Mouse (Mus musculus) thymus, adult 2 months (tissue): ENCODE results near the gene Shc3. TPM values are rescaled to one million over a fixed set of nuclear protein-coding genes. Genes with fewer than 3 reads are reported as not detected.

Experiments
- DNase-seq: peaks from one replicate; pipeline ENCODE4 v3.0.0; 2021
- H3K27ac ChIP-seq: fragments of 200-500 bp; 2 replicates; pipeline ENCODE4 v1.5.1; 2012; ENCODE audit warnings: low read length, control low read depth; ENCODE audit not compliant: control insufficient read depth, insufficient read depth
- H3K27me3 ChIP-seq: fragments of 200-500 bp; 2 replicates; pipeline ENCODE4 v1.6.1; 2012; ENCODE audit warnings: mild to moderate bottlenecking, low read length, moderate library complexity, mixed read lengths; ENCODE audit not compliant: control insufficient read depth, insufficient read depth
- H3K36me3 ChIP-seq: fragments of 200-500 bp; 2 replicates; pipeline ENCODE4 v1.6.1; 2012; ENCODE audit warnings: mild to moderate bottlenecking, low read length, moderate library complexity; ENCODE audit not compliant: control insufficient read depth, insufficient read depth
- H3K4me1 ChIP-seq: fragments of 200-500 bp; replicated peaks from 2 replicates; pipeline ENCODE4 v1.6.1; 2012; ENCODE audit warnings: low read length; ENCODE audit not compliant: control insufficient read depth, insufficient read depth
- H3K4me3 ChIP-seq: fragments of 200-500 bp; 2 replicates; pipeline ENCODE4 v1.5.1; 2012; ENCODE audit warnings: mild to moderate bottlenecking, low read length, control low read depth, moderate library complexity; ENCODE audit not compliant: control insufficient read depth, insufficient read depth
- CTCF ChIP-seq: fragments of 200-500 bp; IDR thresholded peaks from 2 replicates; pipeline ENCODE4 v1.5.1; 2012; ENCODE audit warnings: mild to moderate bottlenecking, control low read depth, low read length, moderate library complexity, borderline replicate concordance; ENCODE audit not compliant: control insufficient read depth, poor library complexity, insufficient read depth; ENCODE audit errors: extremely low read depth
- POLR2A ChIP-seq: fragments of 200-500 bp; IDR thresholded peaks from 2 replicates; pipeline ENCODE4 v1.6.1; 2012; ENCODE audit warnings: mild to moderate bottlenecking, low read length, control low read depth, moderate library complexity; ENCODE audit not compliant: control insufficient read depth, poor library complexity, insufficient read depth; ENCODE audit errors: extremely low read depth
- WGBS: fragments of 180-500 bp; shearing (Covaris S2); methylation state at CpG from one replicate; pipeline ENCODE4 v1.1.7; 2018; 5-methylcytosine and 5-hydroxymethylcytosine counted together
- polyA plus RNA-seq: library from polyadenylated mRNA; depleted of rRNA; stranded (reverse); fragments of >200 nt; gene quantifications from 2 replicates; pipeline ENCODE4 v1.2.3, GENCODE M21; 2012

Gene Shc3
- polyA plus RNA-seq, 1 experiment = 0.69 TPM

DNA sequence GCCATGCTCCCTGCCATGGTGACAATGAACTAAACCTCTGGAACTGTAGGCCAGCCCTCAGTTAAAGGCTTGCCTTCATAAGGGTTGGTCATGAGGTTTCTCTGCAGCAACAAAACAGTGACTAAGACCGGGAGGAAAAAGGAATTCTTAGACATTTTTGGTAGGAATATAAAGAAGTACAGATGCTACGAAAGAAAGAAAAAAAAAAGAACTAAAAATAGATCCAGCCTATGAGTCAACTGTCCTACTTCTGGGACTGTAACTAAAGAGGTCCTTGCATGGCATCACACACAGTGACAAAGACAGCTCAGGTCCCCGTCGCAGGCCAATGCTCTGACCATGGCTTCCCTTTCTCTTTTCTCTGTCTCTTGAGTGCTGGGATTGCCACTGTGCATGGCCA lies 164.7 kb downstream of the Shc3 start:
- Histone ChIP-seq H3K27me3 (no peaks in the 10 kb centered on the region; the same call in 1 of the 2 replicates), H3K36me3 (no peaks in the 10 kb centered on the region), H3K4me3 (no peak overlapping the region), H3K4me1 (peaks cover 20% of the 10 kb centered on the region), H3K27ac (no peak overlapping the region)
- no peak for TF ChIP-seq POLR2A
- no peak for TF ChIP-seq CTCF
- DNase-seq = no peak
- 74% methylated on average over 4 of the region's 4 CpGs for WGBS

DNA sequence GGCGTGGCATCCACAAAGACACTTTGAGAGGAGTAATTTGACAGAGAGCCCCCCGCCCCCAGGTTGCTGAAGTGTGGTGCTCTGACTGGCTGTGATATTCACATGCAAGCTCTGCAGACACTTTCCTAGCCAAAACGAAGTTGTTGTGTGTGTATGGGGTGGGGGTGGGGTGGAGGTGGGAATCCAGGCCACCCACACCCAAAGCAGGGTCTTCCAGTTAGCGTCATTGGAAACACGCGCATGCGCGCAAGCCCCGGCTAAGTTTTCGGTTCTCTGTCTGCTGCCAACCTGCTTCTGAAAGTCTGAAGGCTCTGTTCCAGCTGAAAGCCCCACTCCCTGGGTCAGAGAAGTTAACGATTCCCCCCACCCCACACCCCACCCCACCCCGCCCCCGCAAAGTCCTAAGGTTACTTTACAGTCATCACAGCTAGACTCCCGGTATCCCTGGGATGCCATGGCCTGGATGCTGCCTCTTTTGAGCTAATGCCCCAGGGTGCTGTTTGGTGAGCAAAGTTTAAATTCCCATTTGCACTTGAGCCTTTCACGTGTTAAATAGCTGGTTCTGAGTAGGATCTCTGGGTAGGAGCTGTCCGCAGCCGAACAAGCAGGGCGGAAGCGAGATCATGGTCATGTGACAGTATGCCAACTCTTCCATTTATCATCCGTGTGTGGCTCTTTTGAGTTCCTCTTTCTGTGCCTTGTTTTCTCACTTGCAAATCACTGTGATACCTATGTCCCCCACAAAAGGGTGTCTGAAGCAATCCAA lies 168.3 kb downstream of the Shc3 start:
- H3K36me3 ChIP-seq = no peaks in the 10 kb centered on the region
- H3K4me1 ChIP-seq = peaks cover 13% of the 10 kb centered on the region
- DNase-seq = peak; percentile 43
- peak overlapping the region; percentile 14; the same call in 1 of the 2 replicates for H3K27ac ChIP-seq
- 4% methylated on average over 20 of the region's 20 CpGs for WGBS
- H3K27me3 ChIP-seq = no peaks in the 10 kb centered on the region
- TF ChIP-seq CTCF = no peak
- no peak for TF ChIP-seq POLR2A
- H3K4me3 ChIP-seq = peak overlapping the region; percentile 48

DNA sequence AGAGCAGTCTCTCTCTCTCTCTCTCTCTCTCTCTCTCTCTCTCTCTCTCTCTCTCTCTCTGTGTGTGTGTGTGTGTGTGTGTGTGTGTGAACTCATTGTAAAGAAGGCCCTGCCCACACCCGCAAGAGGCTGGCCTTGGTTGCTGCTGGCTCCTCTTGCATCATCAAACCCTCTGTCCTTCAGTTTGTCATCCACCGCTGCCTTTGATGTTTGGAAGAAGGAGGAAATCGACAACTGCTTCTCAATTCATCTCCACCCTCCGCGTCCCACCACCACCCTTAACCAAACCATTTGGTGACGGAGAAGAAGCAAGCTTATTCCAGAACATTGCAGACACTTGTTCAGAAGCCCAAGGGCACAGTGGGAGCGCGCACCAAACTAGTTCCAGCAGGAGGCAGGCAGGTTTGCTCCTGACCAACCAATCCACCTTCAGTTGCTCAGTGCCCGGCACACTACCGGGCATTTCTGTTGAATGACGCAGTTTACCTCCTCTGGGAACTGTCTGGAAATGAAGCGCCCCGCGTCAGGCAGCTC lies 169.0 kb downstream of the Shc3 start:
- Histone ChIP-seq H3K4me3 (peak overlapping the region; percentile 48), H3K4me1 (peaks cover 13% of the 10 kb centered on the region), H3K27ac (no peak overlapping the region), H3K36me3 (no peaks in the 10 kb centered on the region), H3K27me3 (no peaks in the 10 kb centered on the region)
- 11% methylated on average over 14 of the region's 14 CpGs for WGBS
- TF ChIP-seq CTCF (no peak), POLR2A (no peak)
- peak; percentile 13 for DNase-seq

DNA sequence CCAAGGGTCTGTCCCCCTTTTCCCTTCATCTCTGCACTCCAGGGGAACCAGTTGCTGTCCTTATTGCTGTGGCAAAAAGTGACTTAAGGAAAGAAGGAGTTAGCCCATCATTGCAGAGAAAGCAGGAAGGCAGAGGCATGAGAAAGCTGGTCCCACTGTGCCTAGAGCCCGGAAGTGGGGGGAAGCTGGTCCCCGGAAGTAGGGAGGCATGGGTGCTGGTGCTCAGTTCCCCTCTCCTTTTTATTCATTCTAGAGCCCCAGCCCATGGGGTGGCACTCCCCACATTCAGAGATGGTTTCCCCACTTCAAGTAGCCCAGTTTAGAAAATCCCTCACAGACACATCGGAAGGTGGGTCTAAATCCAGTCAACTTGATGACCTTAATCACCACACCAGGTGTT lies 169.7 kb downstream of the Shc3 start:
- DNase-seq = no peak
- peaks cover 13% of the 10 kb centered on the region for H3K4me1 ChIP-seq
- no peak overlapping the region for H3K27ac ChIP-seq
- no peak for TF ChIP-seq POLR2A
- 85% methylated on average over 3 of the region's 3 CpGs for WGBS
- no peaks in the 10 kb centered on the region for H3K27me3 ChIP-seq
- H3K4me3 ChIP-seq = no peak overlapping the region
- H3K36me3 ChIP-seq = no peaks in the 10 kb centered on the region

DNA sequence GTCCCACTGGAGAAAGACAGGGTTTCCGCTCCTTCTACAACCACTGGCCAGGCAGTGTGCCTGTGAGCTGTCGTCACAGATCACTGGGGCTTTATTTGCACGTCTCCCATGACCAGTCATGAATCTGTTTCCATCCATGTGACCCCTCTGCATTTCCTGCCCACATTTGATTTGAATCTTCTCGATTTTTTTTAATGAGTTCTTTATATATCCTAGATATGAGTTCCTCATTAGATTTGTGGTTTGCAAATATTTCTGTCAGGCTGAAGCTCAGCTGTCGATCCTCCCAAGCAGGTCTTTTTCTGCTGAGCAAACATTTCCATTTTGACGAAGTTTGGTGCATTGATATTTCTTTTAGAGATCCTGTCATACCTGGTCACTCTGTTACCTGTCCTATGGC lies 171.4 kb downstream of the Shc3 start:
- TF ChIP-seq CTCF (no peak), POLR2A (no peak)
- Histone ChIP-seq H3K4me3 (no peak overlapping the region), H3K27ac (no peak overlapping the region), H3K36me3 (no peaks in the 10 kb centered on the region), H3K27me3 (no peaks in the 10 kb centered on the region), H3K4me1 (peaks cover 13% of the 10 kb centered on the region)
- DNase-seq = no peak
- 48% methylated on average over 6 of the region's 6 CpGs for WGBS

DNA sequence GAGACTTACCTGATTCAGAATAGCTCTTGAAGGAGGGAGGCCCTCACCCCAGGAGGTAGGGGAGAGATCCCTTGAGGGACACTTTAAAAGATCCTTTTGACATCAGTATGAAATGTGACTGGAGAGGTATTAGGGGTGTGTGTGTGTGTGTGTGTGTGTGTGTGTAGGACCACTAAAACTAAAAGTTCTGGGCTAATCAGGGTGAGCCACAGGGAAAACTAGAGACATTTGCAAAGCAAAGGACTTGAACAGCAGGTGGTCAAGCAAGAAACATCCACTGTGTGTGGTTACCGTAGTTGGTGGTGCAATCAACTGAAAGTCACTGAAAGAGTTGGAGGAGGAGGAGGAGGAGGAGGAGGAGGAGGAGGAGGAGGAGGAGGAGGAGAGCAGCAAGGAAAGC lies 177.0 kb downstream of the Shc3 start:
- 83% methylated on average over 1 of the region's 1 CpGs for WGBS

More for the DNA sequence above, 177.0 kb downstream of the Shc3 start:
- TF ChIP-seq POLR2A = no peak
- no peak for TF ChIP-seq CTCF
- Histone ChIP-seq H3K27me3 (no peaks in the 10 kb centered on the region), H3K27ac (no peak overlapping the region), H3K4me1 (peaks cover 4% of the 10 kb centered on the region; the same call in 1 of the 2 replicates), H3K4me3 (no peak overlapping the region), H3K36me3 (no peaks in the 10 kb centered on the region)
- no peak for DNase-seq
